Mouse (Mus musculus): ENCODE results near the gene Pygb.

Pygb gene

DNA sequence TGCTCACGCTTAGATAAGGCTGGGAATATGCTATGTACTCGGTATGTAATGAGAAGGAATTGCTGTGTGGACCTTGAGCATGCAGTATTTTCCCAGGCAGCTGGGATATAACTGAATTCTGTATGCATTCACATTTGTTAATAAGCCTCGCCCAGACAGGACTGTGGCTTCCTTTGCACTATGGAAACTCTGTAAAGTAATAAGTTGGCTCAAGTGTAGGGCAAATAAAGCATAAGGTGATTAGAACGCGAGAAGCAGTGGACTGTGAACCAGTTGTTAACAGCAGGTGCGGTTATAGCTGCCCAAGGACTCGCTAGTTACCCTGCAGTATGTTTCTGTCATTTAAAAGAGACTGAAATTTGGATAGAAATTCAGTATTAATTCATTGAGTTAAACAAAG, 11.5 kb downstream of the Pygb start:
- no peak for DNase-seq

GRCm38 (mm10) chr2:150800616-150801015, 14.1 kb downstream of the Pygb start:
- DNase-seq = no peak

DNA sequence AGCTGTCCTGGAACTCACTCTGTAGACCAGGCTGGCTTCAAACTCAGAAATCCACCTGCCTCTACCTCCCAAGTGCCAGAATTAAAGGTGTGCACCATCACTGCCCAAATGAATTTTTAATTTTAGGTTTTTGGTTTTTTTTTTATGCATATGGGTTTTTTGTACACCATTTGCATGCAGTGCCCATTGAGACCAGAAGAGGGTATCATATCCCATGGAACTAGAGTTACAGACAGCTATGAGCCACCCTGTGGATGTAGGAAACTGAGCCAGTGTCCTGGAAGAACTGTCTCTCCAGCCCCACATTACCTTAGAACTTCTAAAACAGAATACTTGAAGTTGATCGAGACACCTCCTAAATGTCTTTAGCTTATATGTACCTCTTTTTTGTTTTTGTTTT, 16.5 kb downstream of the Pygb start:
- DNase-seq = peak; percentile 59 to 64

DNA sequence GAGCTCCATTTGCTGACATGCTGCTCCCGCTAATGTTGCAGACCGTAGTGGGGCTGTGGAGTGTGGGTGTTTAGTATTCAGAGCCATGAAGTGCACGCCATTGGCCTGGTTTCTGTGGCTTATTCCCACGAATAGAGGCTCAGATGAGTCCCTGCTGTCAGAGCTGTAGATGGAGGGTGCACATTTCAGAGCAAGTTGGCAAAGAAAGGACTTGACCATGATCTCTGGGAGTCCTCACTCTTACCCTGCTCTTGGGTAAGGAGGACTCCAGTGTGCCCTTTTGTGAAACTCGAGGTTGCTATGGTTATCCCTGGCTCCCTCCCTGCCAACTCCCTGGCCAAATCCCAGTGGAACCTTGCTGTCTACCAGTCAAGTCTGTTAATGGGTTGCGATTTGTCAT, 21.8 kb downstream of the Pygb start:
- DNase-seq = peak in 1 of 2 experiments; percentile 39

DNA sequence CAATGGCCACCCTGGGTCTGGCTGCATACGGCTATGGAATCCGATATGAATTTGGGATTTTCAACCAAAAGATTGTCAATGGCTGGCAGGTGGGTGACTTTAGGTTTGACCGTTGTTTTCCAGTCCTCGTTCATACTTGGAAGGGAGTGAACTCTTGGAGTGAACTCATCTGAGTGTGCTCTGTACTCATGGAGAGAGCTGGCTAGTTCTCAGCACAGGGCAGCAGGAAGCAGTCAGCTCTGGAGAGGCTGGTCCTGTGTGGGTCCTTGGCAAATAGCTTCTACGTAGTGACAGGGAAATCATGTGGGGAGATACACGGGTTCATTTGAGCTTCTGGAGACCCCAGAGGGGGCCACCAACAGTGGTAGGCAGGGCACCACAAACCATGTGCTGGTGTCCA, 22.3 kb downstream of the Pygb start:
- no peak for DNase-seq

- DNase-seq = no peak
These were observed 24.1 kb downstream of the Pygb start for GRCm38 (mm10) chr2:150810603-150811002.

DNA sequence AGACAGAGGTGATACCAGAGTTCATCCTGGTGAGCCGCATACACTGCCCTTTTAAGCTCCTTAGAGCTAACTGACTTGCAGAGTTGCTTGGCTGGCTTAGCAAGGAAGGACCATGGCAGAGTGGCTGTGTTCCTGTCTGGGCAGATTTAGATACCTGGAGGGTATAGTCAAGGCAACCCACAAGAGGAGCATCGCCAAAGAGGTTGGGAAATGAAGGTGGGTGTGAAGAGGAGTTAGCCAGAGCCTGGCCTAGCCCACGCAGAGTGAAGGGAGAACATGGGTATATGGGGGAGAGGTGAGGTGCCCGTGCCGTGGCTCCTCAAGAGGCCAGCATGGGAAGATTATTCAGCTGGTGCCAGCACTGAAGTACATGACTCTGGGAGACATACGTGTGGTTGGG, 26.3 kb downstream of the Pygb start:
- DNase-seq = no peak

DNA sequence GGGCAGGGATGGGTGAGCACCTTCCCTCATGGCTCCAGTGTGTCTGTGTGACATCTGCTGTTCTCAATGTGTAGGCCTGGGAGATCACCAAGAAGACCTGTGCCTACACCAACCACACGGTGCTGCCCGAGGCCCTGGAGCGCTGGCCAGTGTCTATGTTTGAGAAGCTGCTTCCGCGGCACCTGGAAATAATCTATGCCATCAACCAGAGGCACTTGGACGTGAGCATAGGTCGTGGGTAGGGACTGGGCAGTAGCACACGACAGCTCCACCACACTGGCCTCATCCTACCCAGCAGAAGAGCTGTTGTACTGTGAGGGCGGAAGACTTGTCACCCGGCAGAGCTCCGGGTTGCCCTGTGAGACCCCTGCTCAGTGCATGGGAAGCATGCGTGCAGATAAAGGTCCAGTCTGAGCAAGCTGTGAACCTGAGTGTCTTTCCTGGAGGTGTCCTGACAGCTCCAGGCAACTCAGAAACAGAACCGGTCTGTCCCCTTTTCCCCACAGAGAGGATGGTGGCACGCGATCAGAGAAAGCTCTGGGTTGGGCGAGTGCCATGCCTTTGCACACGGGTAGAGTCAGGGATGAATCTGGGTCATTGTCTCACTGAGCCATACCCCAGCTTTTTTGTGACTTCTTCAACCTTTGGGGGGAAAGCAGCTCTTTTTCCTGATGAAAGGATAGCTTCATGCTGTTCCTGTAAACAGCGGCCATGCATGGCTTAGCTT, 30.3 kb downstream of the Pygb start:
- peak; percentile 57 to 61 for DNase-seq

DNA sequence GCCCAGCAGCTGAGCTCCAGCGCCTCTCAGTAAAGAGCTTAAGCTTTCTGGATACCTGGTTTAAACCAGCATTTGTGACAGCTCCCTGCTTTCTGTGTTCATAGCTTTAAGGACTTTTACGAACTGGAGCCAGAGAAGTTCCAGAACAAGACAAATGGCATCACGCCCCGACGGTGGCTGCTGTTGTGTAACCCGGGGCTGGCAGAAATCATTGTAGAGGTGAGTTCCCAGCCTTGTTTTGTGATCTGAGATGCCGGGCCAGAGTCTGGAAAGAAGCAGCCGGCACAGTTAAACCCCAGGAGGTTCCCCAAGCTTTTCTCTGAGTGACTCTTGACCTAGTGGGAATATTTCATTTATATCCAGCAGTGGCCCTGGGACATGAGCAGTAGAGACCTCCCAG, 32.2 kb downstream of the Pygb start:
- no peak for DNase-seq

DNA sequence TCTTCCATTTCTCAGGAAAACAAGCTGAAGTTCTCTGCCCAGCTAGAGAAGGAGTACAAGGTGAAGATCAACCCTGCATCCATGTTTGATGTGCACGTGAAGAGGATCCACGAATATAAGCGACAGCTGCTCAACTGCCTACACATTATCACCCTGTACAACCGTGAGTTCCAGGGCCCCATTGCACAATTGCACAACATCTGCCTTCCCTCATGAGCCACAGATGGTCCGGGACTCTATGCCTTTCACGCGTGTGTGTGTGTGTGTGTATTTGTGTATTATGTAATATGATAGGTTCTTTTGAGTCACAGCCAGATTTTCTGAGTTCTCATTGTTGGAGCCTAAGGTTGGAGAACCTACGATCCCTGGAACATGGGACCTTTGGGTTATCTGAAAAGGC, 34.2 kb downstream of the Pygb start:
- DNase-seq = no peak

DNA sequence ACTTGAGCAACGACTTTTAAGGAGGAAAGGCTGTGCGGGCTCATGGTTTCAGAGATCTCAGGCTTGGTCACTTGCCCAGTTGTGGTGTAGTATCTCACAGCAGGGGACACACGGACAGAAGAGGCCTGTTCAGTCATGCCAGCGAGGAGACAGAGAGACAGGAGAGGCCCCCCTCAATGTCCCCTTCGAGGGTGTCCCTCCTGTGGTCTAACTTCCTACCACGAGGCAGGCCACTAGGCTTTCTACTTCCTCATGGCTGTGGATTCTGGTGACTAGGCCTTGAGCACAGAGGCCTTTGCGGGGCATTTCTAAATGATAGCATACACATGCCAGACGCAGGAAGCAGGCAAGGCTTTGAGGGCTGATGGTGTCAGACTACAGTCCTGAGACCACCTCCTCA, 36.5 kb downstream of the Pygb start:
- peak in 1 of 2 experiments; percentile 34 for DNase-seq

DNA sequence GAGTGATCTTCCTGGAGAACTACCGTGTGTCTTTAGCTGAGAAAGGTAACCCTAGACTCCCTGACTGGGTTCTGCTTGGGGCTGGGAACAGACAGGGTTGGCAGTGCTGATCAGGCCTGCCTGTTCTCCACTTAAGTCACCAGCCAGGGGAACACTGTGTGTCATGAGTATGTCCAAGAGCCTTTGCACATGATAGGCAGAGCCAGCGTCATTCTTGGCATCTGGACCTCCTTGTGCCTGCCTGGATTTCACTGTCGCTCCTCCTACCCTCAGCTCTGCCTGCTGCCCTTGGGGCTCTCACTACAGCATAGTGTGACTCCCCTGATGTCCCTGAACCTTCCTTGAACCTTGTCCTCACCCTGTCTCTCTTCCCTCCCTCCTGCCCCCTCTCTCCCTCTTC, 39.9 kb downstream of the Pygb start:
- DNase-seq = no peak

GRCm38 (mm10) chr2:150828164-150828563, 41.6 kb downstream of the Pygb start:
- DNase-seq = no peak

DNA sequence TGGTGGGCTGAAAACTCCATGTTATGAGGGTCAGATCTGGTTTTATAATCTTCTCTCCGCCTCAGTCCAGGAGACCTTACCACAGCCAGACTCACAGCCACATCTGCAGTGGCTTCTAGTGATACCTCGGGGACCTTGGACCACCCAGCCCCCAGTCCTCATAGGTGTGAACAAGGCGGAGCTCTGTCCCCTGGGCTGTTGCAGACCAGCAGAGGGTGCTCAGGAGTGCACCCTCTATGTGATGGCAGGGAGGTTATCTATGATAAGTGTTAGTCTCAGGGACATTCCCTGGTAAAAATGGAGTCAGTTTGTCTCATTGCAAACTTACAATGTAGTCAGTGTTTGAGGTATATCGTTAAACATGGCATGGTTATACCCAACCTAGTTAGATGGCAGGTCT, 42.1 kb downstream of the Pygb start:
- DNase-seq = no peak

DNA sequence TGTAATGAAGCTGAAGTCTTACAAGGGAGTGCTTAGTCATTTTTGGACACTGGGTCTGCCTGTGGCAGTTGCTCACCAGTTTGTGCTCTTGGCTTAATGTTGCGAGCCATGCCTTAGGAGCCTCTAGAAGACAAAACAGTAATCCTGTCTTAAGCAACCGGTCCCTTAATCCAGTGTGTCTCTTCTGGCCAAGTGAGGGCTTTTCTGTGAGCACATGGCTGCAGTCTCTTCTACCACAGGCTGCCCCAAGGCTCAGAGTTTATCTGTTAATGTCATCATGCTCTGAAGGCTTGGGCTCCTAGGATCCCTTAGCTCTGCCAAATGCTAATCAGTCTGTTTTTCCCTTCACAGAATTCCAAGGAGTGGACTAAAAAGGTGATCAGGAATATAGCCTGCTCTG, 43.5 kb downstream of the Pygb start:
- DNase-seq = no peak

- no peak for DNase-seq
These were observed 44.4 kb downstream of the Pygb start for GRCm38 (mm10) chr2:150830911-150831441.

DNA sequence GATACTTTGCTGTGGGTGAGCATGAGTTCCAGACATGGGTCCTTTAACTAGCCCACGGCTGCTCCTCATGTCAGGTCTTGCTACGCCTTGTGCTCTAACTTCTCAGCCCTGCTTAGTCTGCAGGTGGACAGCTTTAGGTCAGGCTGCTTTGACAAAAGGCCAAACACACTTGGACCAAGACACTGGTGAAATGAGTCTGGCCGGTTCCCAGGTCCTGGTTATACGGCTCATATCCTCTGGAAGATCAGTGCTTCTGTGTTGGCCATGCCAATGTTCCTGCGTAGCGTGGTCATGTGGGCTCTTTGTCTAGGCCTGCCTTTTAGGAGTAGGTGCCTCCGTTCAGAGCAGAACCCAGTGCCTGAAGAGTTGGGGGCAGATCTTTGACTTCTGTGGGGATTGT, 45.5 kb downstream of the Pygb start:
- peak; percentile 75 to 78 for DNase-seq

DNA sequence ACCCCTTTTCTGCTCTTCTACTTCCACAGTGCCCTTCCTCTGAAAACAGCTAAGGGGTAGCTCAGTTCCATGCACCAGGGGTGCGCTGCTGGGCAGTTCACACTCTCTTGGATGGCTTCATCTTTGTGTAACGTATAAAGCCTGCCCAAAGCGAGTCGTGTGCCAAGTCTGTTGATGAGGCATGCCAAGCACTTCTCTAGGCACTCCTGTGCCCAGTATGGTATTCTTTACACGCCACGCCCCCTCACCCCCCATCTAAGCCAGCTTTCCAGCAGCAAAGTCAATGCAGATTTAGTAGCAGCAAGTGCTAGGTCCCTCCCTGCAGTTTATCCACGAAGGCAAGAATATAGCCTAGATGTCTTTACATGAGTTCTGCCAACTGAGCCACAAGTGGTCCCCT, 48.1 kb downstream of the Pygb start:
- peak in 1 of 2 experiments; percentile 37 for DNase-seq

DNA sequence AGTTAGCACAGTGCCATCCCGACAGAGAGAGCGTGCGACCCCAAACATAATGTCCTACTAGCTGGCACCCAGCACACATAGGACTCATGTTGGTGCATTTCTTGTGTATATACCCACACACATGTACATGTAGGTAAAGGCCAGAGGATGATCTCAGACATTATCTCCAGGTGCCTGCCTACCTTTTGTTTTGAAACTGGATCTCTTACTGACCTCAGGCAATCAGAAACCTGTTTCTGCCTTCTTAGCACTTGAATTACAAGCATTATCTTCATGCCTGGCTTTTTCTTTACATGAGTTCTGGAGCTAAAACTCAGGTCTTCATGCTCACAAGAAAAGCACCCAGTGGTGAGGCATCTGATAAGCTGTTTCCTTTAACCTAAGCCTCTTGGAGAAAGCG, 49.4 kb downstream of the Pygb start:
- DNase-seq = no peak

DNA sequence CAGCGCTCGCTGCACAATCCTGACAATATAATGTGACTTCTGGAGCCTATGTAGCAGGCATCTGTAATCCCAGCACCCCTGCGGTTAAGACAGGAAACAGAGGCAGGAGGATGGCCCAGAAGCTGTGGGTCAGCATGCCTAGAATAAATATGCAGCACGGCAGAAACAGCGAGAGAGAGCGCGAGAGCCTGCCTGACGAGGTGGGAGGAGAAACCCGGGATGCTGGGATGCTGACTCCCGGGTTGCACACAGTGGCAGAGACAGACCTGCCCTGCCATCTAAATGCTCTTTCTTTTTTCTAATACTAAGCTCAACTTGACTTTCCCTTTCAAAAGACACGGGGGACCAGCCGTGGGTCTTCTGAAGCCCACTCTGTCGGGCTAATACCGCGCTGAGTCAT, 50.4 kb downstream of the Pygb start:
- DNase-seq = no peak

- DNase-seq = no peak
These were observed 51.2 kb downstream of the Pygb start for GRCm38 (mm10) chr2:150837781-150838180.

DNA sequence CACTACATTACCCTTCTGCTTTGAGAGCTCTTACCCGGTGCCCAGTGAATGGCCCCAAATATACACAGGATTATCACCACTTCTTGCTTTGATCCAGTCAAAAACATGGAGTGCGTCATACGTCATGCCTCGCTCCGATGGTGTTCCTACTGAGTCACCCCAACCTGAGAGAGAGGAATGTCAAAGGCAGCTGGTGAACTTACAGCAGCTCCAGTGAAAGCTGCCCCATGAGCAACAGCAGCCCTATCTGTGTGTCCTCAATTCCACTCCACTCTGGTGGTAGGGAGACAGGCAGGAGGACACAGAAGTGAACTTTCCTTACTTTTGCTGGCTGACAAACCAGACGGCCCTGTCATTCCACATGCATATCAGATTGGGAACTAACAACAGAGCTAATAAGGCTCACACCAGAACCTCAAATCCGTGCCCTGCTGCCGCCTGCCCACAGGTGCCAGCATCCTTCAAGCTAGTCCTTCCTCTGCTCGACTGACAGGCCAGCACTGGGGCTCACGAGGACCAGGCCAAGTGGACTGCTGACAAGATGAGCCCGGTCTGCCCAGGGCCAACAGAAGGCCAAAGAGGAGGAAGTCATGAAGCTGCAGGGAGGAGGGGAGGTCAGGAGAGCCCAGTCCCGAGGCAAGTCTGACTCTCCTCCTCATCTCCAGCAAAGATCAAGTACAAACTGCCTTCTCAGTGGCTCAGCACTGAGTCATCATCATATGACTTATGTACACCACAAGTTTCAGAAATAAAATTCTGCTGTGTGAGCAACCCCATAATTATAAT, 53.3 kb downstream of the Pygb start:
- DNase-seq = peak; percentile 45 to 56

- DNase-seq = no peak
These were observed 54.6 kb downstream of the Pygb start for GRCm38 (mm10) chr2:150841109-150841508.

DNA sequence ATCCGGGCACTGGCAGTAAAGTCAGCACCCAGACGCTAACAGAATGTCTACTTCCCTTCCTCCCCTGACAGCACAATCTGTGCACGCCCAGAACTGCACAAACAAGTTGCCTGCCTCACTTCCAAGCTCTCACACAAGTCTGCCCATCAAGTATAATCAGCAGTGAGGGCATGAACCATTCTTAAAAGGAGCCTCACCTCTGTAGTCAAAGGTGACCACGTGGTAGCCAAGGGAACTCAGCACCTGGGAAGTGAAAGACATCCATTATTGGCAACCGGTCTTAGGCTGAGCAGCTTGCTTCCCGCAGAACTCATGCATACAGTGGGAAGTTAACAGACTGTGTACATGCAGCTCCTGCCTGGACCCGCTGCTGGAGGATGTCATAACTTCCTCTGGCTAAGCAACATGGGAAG, 55.5 kb downstream of the Pygb start:
- no peak for DNase-seq
